9 mouse cellular contexts compared by ENCODE assay signal in the genomic region with DNA sequence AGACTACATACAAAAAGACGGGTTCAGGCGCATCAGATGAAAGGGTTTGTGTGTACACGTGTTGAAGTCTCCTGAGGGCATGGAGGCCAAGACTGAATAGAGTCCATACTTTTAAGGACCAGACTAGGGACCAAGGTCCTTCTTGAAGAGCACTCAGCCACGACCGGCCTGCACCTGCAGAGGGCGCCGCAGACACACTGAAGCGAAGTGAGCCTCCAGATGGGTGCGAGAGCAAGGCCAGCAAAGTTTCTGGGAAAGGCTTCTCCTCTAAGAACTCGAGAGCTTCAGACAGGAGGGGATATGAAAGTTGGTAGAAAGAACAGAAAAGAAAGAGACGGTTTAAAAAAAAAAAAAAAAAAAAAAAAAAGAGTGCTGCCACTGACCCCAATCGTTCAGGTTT. TPM values are rescaled to one million over a fixed set of nuclear protein-coding genes. Genes with fewer than 3 reads are reported as not detected.
DNase-seq lines count a peak whose midpoint lies in the region; ATAC-seq and TF ChIP-seq lines count a peak whose summit lies in the region.
"Had no signal": no experiment of that assay in that cellular context is flagged by ENCODE, and none has a peak within 500 bp of the region (broad histone marks: within the 10 kb centered on the region; RNA-seq: fewer than 3 reads in every experiment).

No protein-coding gene starts in this region.

- no peak for TF ChIP-seq POLR2A in kidney, adult 2 months (IDR thresholded peaks at IDR 0.05; ENCODE audit: low read depth, low read length)

- no peaks in the 10 kb centered on the region for H3K36me3 ChIP-seq in forebrain, embryonic 15.5 days
- no peaks in the 10 kb centered on the region for H3K36me3 ChIP-seq in kidney, adult 2 months (ENCODE audit: control insufficient read depth, insufficient read depth, low read length)
- H3K36me3 ChIP-seq in neural tube, embryonic 15.5 days = no peaks in the 10 kb centered on the region

- H3K27me3 ChIP-seq in forebrain, embryonic 15.5 days = no peaks in the 10 kb centered on the region
- 0 out of 2 replicates have a peak, but pooled peaks cover 1% of the 10 kb centered on the region for H3K27me3 ChIP-seq in kidney, adult 2 months (replicated peaks; ENCODE audit: control insufficient read depth, insufficient read depth, low read length)
- H3K27me3 ChIP-seq in neural tube, embryonic 15.5 days (replicated peaks) = no peaks in the 10 kb centered on the region

- peak overlapping the region; percentile 77 for H3K4me3 ChIP-seq in forebrain, embryonic 15.5 days
- no peak overlapping the region for H3K4me3 ChIP-seq in kidney, adult 2 months (ENCODE audit: insufficient read depth, low read depth, low read length)
- peak overlapping the region; percentile 57 for H3K4me3 ChIP-seq in neural tube, embryonic 15.5 days (replicated peaks)
- H3K4me3 ChIP-seq: myocyte had no signal

- no peaks in the 10 kb centered on the region for H3K9me3 ChIP-seq in forebrain, embryonic 15.5 days
- no peaks in the 10 kb centered on the region for H3K9me3 ChIP-seq in neural tube, embryonic 15.5 days (replicated peaks)

- H3K4me2 ChIP-seq in forebrain, embryonic 15.5 days (replicated peaks) = peak overlapping the region; percentile 86
- peak overlapping the region; percentile 97 for H3K4me2 ChIP-seq in neural tube, embryonic 15.5 days

- no peak overlapping the region for H3K9ac ChIP-seq in forebrain, embryonic 15.5 days (replicated peaks)
- H3K9ac ChIP-seq in neural tube, embryonic 15.5 days (replicated peaks) = no peak overlapping the region

- peak; percentile 73 for TF ChIP-seq CTCF in kidney, adult 2 months (conservative IDR thresholded peaks at IDR 0.05; ENCODE audit: insufficient read depth, insufficient read length, low read depth, low read length)

- under 1% methylated on average over 12 of the region's 12 CpGs for WGBS in forebrain, embryonic 15.5 days
- 8% methylated on average over 12 of the region's 12 CpGs for WGBS in kidney, adult 2 months
- 2% methylated on average over 11 of the region's 12 CpGs for WGBS in neural tube, embryonic 15.5 days

- ATAC-seq in forebrain, embryonic 15.5 days (replicated peaks) = no peak
- no peak for ATAC-seq in neural tube, embryonic 15.5 days (ENCODE audit: low FRiP score)

- DNase-seq in ovary, postnatal 36 days (ENCODE audit: low spot score) = peak; percentile 65
- no peak for DNase-seq in ovary, adult 18-20 months (ENCODE audit: low spot score)
- peak; percentile 71 for DNase-seq in adrenal gland, postnatal 25 days
- DNase-seq in kidney, adult 2 months = peak; percentile 57
- peak; percentile 25 to 28 for DNase-seq in lung, adult 18-20 months
- DNase-seq in T-cell, adult 2 months (ENCODE audit: low spot score) = no peak

- no peak overlapping the region for H3K27ac ChIP-seq in forebrain, embryonic 15.5 days (replicated peaks)
- no peak overlapping the region for H3K27ac ChIP-seq in kidney, adult 2 months (ENCODE audit: insufficient read depth, low read depth, low read length)
- no peak overlapping the region for H3K27ac ChIP-seq in neural tube, embryonic 15.5 days (replicated peaks)

- H3K4me1 ChIP-seq in forebrain, embryonic 15.5 days = peaks cover 44% of the 10 kb centered on the region
- no peaks in the 10 kb centered on the region for H3K4me1 ChIP-seq in kidney, adult 2 months (ENCODE audit: control insufficient read depth, insufficient read depth, low read length)
- peaks cover 42% of the 10 kb centered on the region for H3K4me1 ChIP-seq in neural tube, embryonic 15.5 days

RNA-seq across cellular contexts. Expression of gene Garem2, which starts 0.6 kb away (rescaled TPM):
- 0.09 TPM in 1 of 2 replicates, not detected in the other for total RNA-seq in adrenal gland, postnatal 25 days (2021)
- polyA plus RNA-seq in forebrain, embryonic 15.5 days (2015; fragmentation: Nextera tagmentation; extraction: Ambion mirVana) = 12.7 and 12.8 TPM in 2 replicates
- 0.05 TPM in 1 of 2 replicates, not detected in the other for polyA plus RNA-seq in kidney, adult 2 months (2012; rRNA removed)
- 8.2 and 9.6 TPM in 2 replicates for polyA plus RNA-seq in neural tube, embryonic 15.5 days (2015; fragmentation: Nextera tagmentation; extraction: Ambion mirVana)

RNA-seq across cellular contexts. Expression of gene 3110082J24Rik, which starts 1.5 kb away (rescaled TPM):
- not detected in 2 replicates for total RNA-seq in adrenal gland, postnatal 25 days (2021)
- 2.9 and 3.1 TPM in 2 replicates for polyA plus RNA-seq in forebrain, embryonic 15.5 days (2015; fragmentation: Nextera tagmentation; extraction: Ambion mirVana)
- not detected in 2 replicates for polyA plus RNA-seq in kidney, adult 2 months (2012; rRNA removed)
- 1.8 and 3.1 TPM in 2 replicates for polyA plus RNA-seq in neural tube, embryonic 15.5 days (2015; fragmentation: Nextera tagmentation; extraction: Ambion mirVana)

RNA-seq across cellular contexts. Expression of gene Tyms, which starts 30.9 kb away (rescaled TPM):
- total RNA-seq in adrenal gland, postnatal 25 days (2021) = 26.6 and 33.0 TPM in 2 replicates
- 99.2 and 114 TPM in 2 replicates for polyA plus RNA-seq in forebrain, embryonic 15.5 days (2015; fragmentation: Nextera tagmentation; extraction: Ambion mirVana)
- 25.0 and 35.1 TPM in 2 replicates for polyA plus RNA-seq in kidney, adult 2 months (2012; rRNA removed)
- 40.9 and 93.4 TPM in 2 replicates for polyA plus RNA-seq in neural tube, embryonic 15.5 days (2015; fragmentation: Nextera tagmentation; extraction: Ambion mirVana)

RNA-seq across cellular contexts. Expression of gene Hadha, which starts 50.6 kb away (rescaled TPM):
- total RNA-seq in adrenal gland, postnatal 25 days (2021) = 473 and 483 TPM in 2 replicates
- polyA plus RNA-seq in forebrain, embryonic 15.5 days (2015; fragmentation: Nextera tagmentation; extraction: Ambion mirVana) = 73.9 and 79.7 TPM in 2 replicates
- polyA plus RNA-seq in kidney, adult 2 months (2012; rRNA removed) = 116 and 122 TPM in 2 replicates
- 67.2 and 89.6 TPM in 2 replicates for polyA plus RNA-seq in neural tube, embryonic 15.5 days (2015; fragmentation: Nextera tagmentation; extraction: Ambion mirVana)

RNA-seq across cellular contexts. Expression of gene Hadhb, which starts 50.7 kb away (rescaled TPM):
- 681 and 777 TPM in 2 replicates for total RNA-seq in adrenal gland, postnatal 25 days (2021)
- 65.2 and 73.6 TPM in 2 replicates for polyA plus RNA-seq in forebrain, embryonic 15.5 days (2015; fragmentation: Nextera tagmentation; extraction: Ambion mirVana)
- 253 and 280 TPM in 2 replicates for polyA plus RNA-seq in kidney, adult 2 months (2012; rRNA removed)
- polyA plus RNA-seq in neural tube, embryonic 15.5 days (2015; fragmentation: Nextera tagmentation; extraction: Ambion mirVana) = 57.5 and 86.0 TPM in 2 replicates

Comparison
In these comparisons a context has a peak if more than half of its experiments do, and no peak if none do; other contexts are left out.
1. DNase-seq: peak in ovary, postnatal 36 days (single experiment), adrenal gland, postnatal 25 days (single experiment), kidney, adult 2 months (single experiment) and lung, adult 18-20 months (2 of 2); none in ovary, adult 18-20 months (single experiment) and T-cell, adult 2 months (single experiment).